Mouse (Mus musculus): ENCODE results near the gene Lin7a. TPM values are rescaled to one million over a fixed set of nuclear protein-coding genes. Genes with fewer than 3 reads are reported as not detected.

Lin7a gene
- polyA plus RNA-seq, 1 experiment: 0.19 TPM

DNA sequence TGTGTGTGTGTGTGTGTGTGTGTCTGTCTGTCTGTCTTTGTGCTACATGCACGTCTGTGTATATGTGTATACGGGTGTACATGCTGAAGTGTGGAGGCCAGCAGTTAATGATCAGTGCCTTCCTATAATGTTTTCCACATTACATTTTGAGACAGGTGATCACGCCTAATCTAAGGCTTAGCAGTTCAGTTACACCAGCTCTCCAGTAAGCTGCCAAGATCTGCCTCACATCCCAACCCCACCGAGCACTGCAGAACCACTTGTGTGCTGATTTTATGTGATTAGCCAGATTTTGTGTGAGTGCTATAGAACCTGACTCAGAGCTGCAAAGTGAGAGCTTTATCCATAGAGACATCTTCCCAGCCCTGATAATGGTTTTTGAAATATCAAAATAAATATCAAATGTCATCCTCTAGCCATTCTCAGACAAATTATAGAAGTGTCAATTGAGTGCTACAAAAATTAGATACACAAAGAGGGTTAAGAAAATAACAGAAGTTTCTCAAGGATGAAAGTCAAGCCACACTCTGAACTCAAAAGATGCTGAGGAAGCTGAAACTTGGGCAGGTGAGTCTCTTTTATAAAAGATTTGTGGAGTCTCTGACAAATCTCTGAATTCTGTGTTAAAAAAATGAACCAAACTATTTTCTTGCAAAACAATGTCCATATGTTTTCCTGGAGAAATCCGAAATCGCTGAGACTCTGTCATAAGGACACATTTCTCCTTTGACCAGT lies 46.7 kb upstream of the Lin7a start:
- H3K79me2 ChIP-seq (ENCODE audit: control insufficient read depth, insufficient read depth): no peaks in the 10 kb centered on the region
- no peak overlapping the region for H3K4me3 ChIP-seq (ENCODE audit: insufficient read depth, poor library complexity, severe bottlenecking)
- H3K27me3 ChIP-seq (ENCODE audit: control insufficient read depth, insufficient read depth, insufficient read length): no peaks in the 10 kb centered on the region
- no peaks in the 10 kb centered on the region for H3K36me3 ChIP-seq (ENCODE audit: control insufficient read depth, insufficient read depth)
- H3K79me3 ChIP-seq (ENCODE audit: low read depth): no peaks in the 10 kb centered on the region
- H3ac ChIP-seq (ENCODE audit: control insufficient read depth, insufficient read length, low read depth): no peak overlapping the region
- TF ChIP-seq CEBPB (IDR thresholded peaks at IDR 0.05; ENCODE audit: low read depth) (no peak), CTCF (IDR thresholded peaks at IDR 0.05; ENCODE audit: control insufficient read depth, insufficient read depth, insufficient read length) (no peak), MYOG (IDR thresholded peaks at IDR 0.05; ENCODE audit: control insufficient read depth, extremely low read depth, insufficient read length) (no peak), USF1 (IDR thresholded peaks at IDR 0.05; ENCODE audit: low read depth) (no peak), FOSL1 (IDR thresholded peaks at IDR 0.05; ENCODE audit: insufficient read depth, low read length, poor library complexity, severe bottlenecking) (no peak), MYOD1 (IDR thresholded peaks at IDR 0.05; ENCODE audit: control insufficient read depth, insufficient read length, low read depth) (no peak), MAX (IDR thresholded peaks at IDR 0.05) (no peak)

DNA sequence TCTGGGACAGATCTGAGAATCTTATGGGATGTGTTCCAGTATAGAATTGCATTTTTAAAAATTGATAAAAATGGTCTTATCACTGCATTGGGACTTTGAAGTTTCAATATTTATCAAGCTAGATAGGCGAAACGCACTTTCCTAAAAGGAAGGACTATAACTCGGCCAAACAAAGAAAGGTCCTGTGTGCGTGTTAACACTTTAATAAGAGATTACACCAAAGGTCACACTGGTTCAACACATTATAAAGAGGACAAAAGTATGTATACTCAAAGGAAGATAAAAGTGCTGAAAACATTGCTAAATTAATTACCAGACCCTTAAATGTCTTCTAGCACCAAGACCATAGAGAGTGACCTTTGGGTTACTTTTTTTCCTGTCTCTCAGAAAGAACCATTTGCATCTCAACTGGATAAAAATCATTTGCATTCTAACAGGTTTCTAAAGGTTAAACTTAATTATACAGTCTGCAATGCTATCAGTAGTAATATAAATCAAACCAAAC lies 46.1 kb upstream of the Lin7a start:
- H3ac ChIP-seq (ENCODE audit: control insufficient read depth, insufficient read length, low read depth): no peak overlapping the region
- no peaks in the 10 kb centered on the region for H3K79me2 ChIP-seq (ENCODE audit: control insufficient read depth, insufficient read depth)
- no peaks in the 10 kb centered on the region for H3K27me3 ChIP-seq (ENCODE audit: control insufficient read depth, insufficient read depth, insufficient read length)
- no peaks in the 10 kb centered on the region for H3K79me3 ChIP-seq (ENCODE audit: low read depth)
- no peak for TF ChIP-seq MYOG (IDR thresholded peaks at IDR 0.05; ENCODE audit: control insufficient read depth, extremely low read depth, insufficient read length)
- TF ChIP-seq USF1 (IDR thresholded peaks at IDR 0.05; ENCODE audit: low read depth): no peak
- no peak for TF ChIP-seq MAX (IDR thresholded peaks at IDR 0.05)
- no peak for TF ChIP-seq CTCF (IDR thresholded peaks at IDR 0.05; ENCODE audit: control insufficient read depth, insufficient read depth, insufficient read length)
- no peak for TF ChIP-seq MYOD1 (IDR thresholded peaks at IDR 0.05; ENCODE audit: control insufficient read depth, insufficient read length, low read depth)
- no peak for TF ChIP-seq FOSL1 (IDR thresholded peaks at IDR 0.05; ENCODE audit: insufficient read depth, low read length, poor library complexity, severe bottlenecking)
- no peak for TF ChIP-seq CEBPB (IDR thresholded peaks at IDR 0.05; ENCODE audit: low read depth)
- H3K36me3 ChIP-seq (ENCODE audit: control insufficient read depth, insufficient read depth): no peaks in the 10 kb centered on the region
- no peak overlapping the region for H3K4me3 ChIP-seq (ENCODE audit: insufficient read depth, poor library complexity, severe bottlenecking)

DNA sequence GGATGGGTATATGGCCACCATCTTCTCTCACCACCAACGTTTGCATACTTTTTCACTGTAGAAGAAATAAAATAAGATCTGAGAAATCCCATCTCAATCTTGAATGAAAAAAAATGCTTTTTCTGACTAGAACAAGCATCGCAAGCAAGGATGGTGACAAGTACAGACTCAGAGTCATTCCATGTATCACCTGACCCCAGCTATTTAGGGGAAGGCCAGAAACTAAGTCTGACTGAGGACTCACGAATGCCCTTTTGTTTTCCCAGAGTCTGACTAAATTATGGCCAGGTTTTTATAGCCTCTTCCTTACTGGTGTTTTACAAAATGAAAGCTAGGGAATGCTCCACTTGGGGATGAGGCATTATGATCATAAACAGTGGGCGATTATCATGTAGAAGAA lies 45.6 kb upstream of the Lin7a start:
- Histone ChIP-seq H3K4me3 (ENCODE audit: insufficient read depth, poor library complexity, severe bottlenecking) (no peak overlapping the region), H3K27me3 (ENCODE audit: control insufficient read depth, insufficient read depth, insufficient read length) (no peaks in the 10 kb centered on the region), H3K79me2 (ENCODE audit: control insufficient read depth, insufficient read depth) (no peaks in the 10 kb centered on the region), H3K79me3 (ENCODE audit: low read depth) (no peaks in the 10 kb centered on the region), H3ac (ENCODE audit: control insufficient read depth, insufficient read length, low read depth) (no peak overlapping the region), H3K36me3 (ENCODE audit: control insufficient read depth, insufficient read depth) (no peaks in the 10 kb centered on the region)
- TF ChIP-seq CTCF (IDR thresholded peaks at IDR 0.05; ENCODE audit: control insufficient read depth, insufficient read depth, insufficient read length) (no peak), USF1 (IDR thresholded peaks at IDR 0.05; ENCODE audit: low read depth) (no peak), MYOD1 (IDR thresholded peaks at IDR 0.05; ENCODE audit: control insufficient read depth, insufficient read length, low read depth) (no peak), MYOG (IDR thresholded peaks at IDR 0.05; ENCODE audit: control insufficient read depth, extremely low read depth, insufficient read length) (no peak), MAX (IDR thresholded peaks at IDR 0.05) (no peak), FOSL1 (IDR thresholded peaks at IDR 0.05; ENCODE audit: insufficient read depth, low read length, poor library complexity, severe bottlenecking) (no peak), CEBPB (IDR thresholded peaks at IDR 0.05; ENCODE audit: low read depth) (no peak)

DNA sequence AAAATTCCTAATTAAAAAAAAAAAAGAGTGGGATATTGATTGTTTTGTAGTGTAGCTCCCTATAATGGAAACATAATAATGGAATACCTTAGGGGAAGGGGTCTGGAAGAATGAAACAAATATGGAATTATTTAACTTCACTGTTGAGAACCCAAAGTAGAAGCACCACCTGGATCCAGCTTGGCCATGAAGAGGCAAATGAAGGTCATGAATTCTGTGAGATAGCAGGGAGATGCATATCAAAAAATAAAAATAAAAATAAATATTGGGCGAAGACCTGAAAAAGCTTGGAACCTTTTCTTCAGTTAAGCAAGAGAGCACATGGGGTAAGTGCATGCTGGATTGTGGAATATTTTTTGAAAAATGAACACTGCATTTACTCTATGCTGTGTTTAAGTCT lies 43.6 kb upstream of the Lin7a start:
- H3K79me3 ChIP-seq (ENCODE audit: low read depth): no peaks in the 10 kb centered on the region
- H3K27me3 ChIP-seq (ENCODE audit: control insufficient read depth, insufficient read depth, insufficient read length): no peaks in the 10 kb centered on the region
- H3ac ChIP-seq (ENCODE audit: control insufficient read depth, insufficient read length, low read depth): no peak overlapping the region
- no peaks in the 10 kb centered on the region for H3K36me3 ChIP-seq (ENCODE audit: control insufficient read depth, insufficient read depth)
- H3K4me3 ChIP-seq (ENCODE audit: insufficient read depth, poor library complexity, severe bottlenecking): no peak overlapping the region
- TF ChIP-seq USF1 (IDR thresholded peaks at IDR 0.05; ENCODE audit: low read depth): no peak
- TF ChIP-seq MAX (IDR thresholded peaks at IDR 0.05): no peak
- TF ChIP-seq MYOD1 (IDR thresholded peaks at IDR 0.05; ENCODE audit: control insufficient read depth, insufficient read length, low read depth): no peak
- no peak for TF ChIP-seq CEBPB (IDR thresholded peaks at IDR 0.05; ENCODE audit: low read depth)
- no peak for TF ChIP-seq FOSL1 (IDR thresholded peaks at IDR 0.05; ENCODE audit: insufficient read depth, low read length, poor library complexity, severe bottlenecking)
- no peak for TF ChIP-seq CTCF (IDR thresholded peaks at IDR 0.05; ENCODE audit: control insufficient read depth, insufficient read depth, insufficient read length)
- TF ChIP-seq MYOG (IDR thresholded peaks at IDR 0.05; ENCODE audit: control insufficient read depth, extremely low read depth, insufficient read length): no peak
- no peaks in the 10 kb centered on the region for H3K79me2 ChIP-seq (ENCODE audit: control insufficient read depth, insufficient read depth)

DNA sequence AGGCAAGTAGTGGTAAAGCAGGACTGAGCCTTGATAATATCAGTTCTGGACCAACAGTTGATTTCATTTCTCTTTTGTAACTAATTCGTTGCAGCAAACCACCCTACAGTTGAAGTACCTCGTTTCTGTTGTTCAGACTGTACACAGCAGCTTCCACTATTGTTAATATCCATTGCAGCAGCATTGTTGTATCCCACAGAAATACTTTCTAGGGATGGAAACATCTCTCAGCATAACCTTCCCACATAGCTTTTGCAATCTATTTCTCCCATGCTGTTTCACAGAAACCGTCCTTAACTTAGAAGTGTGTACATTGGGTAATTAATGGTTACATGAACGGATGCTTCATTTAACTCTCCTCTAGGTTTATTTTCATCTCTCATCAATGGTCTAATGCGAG lies 42.7 kb upstream of the Lin7a start:
- H3K4me3 ChIP-seq (ENCODE audit: insufficient read depth, poor library complexity, severe bottlenecking): no peak overlapping the region
- TF ChIP-seq FOSL1 (IDR thresholded peaks at IDR 0.05; ENCODE audit: insufficient read depth, low read length, poor library complexity, severe bottlenecking) (no peak), CEBPB (IDR thresholded peaks at IDR 0.05; ENCODE audit: low read depth) (no peak), MYOG (IDR thresholded peaks at IDR 0.05; ENCODE audit: control insufficient read depth, extremely low read depth, insufficient read length) (no peak), MAX (IDR thresholded peaks at IDR 0.05) (no peak), USF1 (IDR thresholded peaks at IDR 0.05; ENCODE audit: low read depth) (no peak), MYOD1 (IDR thresholded peaks at IDR 0.05; ENCODE audit: control insufficient read depth, insufficient read length, low read depth) (no peak), CTCF (IDR thresholded peaks at IDR 0.05; ENCODE audit: control insufficient read depth, insufficient read depth, insufficient read length) (no peak)
- H3K79me3 ChIP-seq (ENCODE audit: low read depth): no peaks in the 10 kb centered on the region
- H3K79me2 ChIP-seq (ENCODE audit: control insufficient read depth, insufficient read depth): no peaks in the 10 kb centered on the region
- no peaks in the 10 kb centered on the region for H3K27me3 ChIP-seq (ENCODE audit: control insufficient read depth, insufficient read depth, insufficient read length)
- H3K36me3 ChIP-seq (ENCODE audit: control insufficient read depth, insufficient read depth): no peaks in the 10 kb centered on the region
- H3ac ChIP-seq (ENCODE audit: control insufficient read depth, insufficient read length, low read depth): no peak overlapping the region

All from C2C12 (cell line).